Comparison of ENCODE assay signal across 17 mouse cellular contexts in genomic region chr12:105092730-105093440, GRCm38 (mm10). TPM values are rescaled to one million over a fixed set of nuclear protein-coding genes. Genes with fewer than 3 reads are reported as not detected.
DNase-seq lines count a peak whose midpoint lies in the region; ATAC-seq lines count a peak whose summit lies in the region.
"Had no signal": no experiment of that assay in that cellular context is flagged by ENCODE, and none has a peak within 500 bp of the region (broad histone marks: within the 10 kb centered on the region; RNA-seq: fewer than 3 reads in every experiment).

No protein-coding gene starts in this region.

- H3K9me3 ChIP-seq in forebrain, embryonic 15.5 days = no peaks in the 10 kb centered on the region
- no peaks in the 10 kb centered on the region for H3K9me3 ChIP-seq in midbrain, embryonic 11.5 days (ENCODE audit: control insufficient read depth, low read length)
- H3K9me3 ChIP-seq: G1E had no signal

- H3K4me2 ChIP-seq in forebrain, embryonic 15.5 days (replicated peaks) = no peak overlapping the region
- no peak overlapping the region for H3K4me2 ChIP-seq in midbrain, embryonic 11.5 days

- H3K27ac ChIP-seq in forebrain, embryonic 15.5 days (replicated peaks) = peak overlapping the region; percentile 74
- H3K27ac ChIP-seq in midbrain, embryonic 11.5 days (ENCODE audit: low read depth, low read length) = no peak overlapping the region

- intact Hi-C loops in left cerebral cortex, postnatal 4 days (cut with DNase I) = no loop called here

- peak; percentile 21; the same call in 1 of the 2 replicates for ATAC-seq in forebrain, embryonic 15.5 days (replicated peaks)
- ATAC-seq in midbrain, embryonic 11.5 days (ENCODE audit: low FRiP score) = no peak

- H3K9ac ChIP-seq in forebrain, embryonic 15.5 days (replicated peaks) = no peak overlapping the region
- no peak overlapping the region for H3K9ac ChIP-seq in midbrain, embryonic 11.5 days (ENCODE audit: low read length)

- peak; percentile 34 to 43 for DNase-seq in cerebellum, postnatal 25 days
- DNase-seq in cerebellum, adult 11-12 months = no peak
- DNase-seq in MN1 (ENCODE audit: low spot score) = peak; percentile 24
- peak; percentile 77 for DNase-seq in midbrain, embryonic 11.5 days (ENCODE audit: low spot score, missing footprints)
- DNase-seq in layer of hippocampus, adult 9-10 months (ENCODE audit: low spot score) = no peak
- no peak for DNase-seq in left cerebral cortex, postnatal 4 days
- DNase-seq in spleen, postnatal 4 days (ENCODE audit: low spot score in 2 of 2) = no peak
- DNase-seq: gastrocnemius, postnatal 36 days; kidney, adult 9 months; liver; spleen, adult 18-20 months had no signal

- H3K27me3 ChIP-seq in forebrain, embryonic 15.5 days = no peaks in the 10 kb centered on the region
- H3K27me3 ChIP-seq in midbrain, embryonic 11.5 days (ENCODE audit: control insufficient read depth, insufficient read depth, low read length) = no peaks in the 10 kb centered on the region

- WGBS in forebrain, embryonic 15.5 days = 47% methylated on average over 9 of the region's 9 CpGs
- 69% methylated on average over 9 of the region's 9 CpGs for WGBS in midbrain, embryonic 11.5 days

- no peaks in the 10 kb centered on the region for H3K36me3 ChIP-seq in forebrain, embryonic 15.5 days
- H3K36me3 ChIP-seq in midbrain, embryonic 11.5 days (ENCODE audit: control insufficient read depth, insufficient read depth, low read length) = no peaks in the 10 kb centered on the region
- H3K36me3 ChIP-seq: G1E had no signal

- H3K4me1 ChIP-seq in forebrain, embryonic 15.5 days = peaks cover 18% of the 10 kb centered on the region
- peaks cover 10% of the 10 kb centered on the region for H3K4me1 ChIP-seq in midbrain, embryonic 11.5 days (ENCODE audit: control insufficient read depth, insufficient read depth, low read length)

- H3K4me3 ChIP-seq in forebrain, embryonic 15.5 days = no peak overlapping the region
- no peak overlapping the region for H3K4me3 ChIP-seq in midbrain, embryonic 11.5 days (ENCODE audit: low read depth, low read length)

RNA-seq across cellular contexts. Expression of gene Tcl1b2, which starts 52.9 kb away (rescaled TPM):
- not detected in 2 replicates for polyA plus RNA-seq in forebrain, embryonic 15.5 days (2015; fragmentation: Nextera tagmentation; extraction: Ambion mirVana)
- not detected in 2 replicates for polyA plus RNA-seq in midbrain, embryonic 11.5 days (2014; fragmentation: Nextera tagmentation; extraction: Ambion mirVana)
- total RNA-seq in left cerebral cortex, postnatal 4 days (2021) = not detected
- total RNA-seq: G1E; gastrocnemius, postnatal 36 days; layer of hippocampus, postnatal 10 days; megakaryocyte, adult 5-6 weeks had no signal
- polyA plus RNA-seq: G1E; heart, postnatal 0 days; thymus, postnatal 0 days had no signal

Comparison
In these comparisons a context has a peak if more than half of its experiments do, and no peak if none do; other contexts are left out.
1. DNase-seq: peak in cerebellum, postnatal 25 days (2 of 2), MN1 (single experiment) and midbrain, embryonic 11.5 days (single experiment); none in cerebellum, adult 11-12 months (single experiment), layer of hippocampus, adult 9-10 months (single experiment), left cerebral cortex, postnatal 4 days (single experiment) and spleen, postnatal 4 days (0 of 2).